Mouse (Mus musculus): ENCODE measurements around the gene Cdkal1.

GRCm38 (mm10) chr13:29549761-29550160 lies 305.7 kb downstream of the Cdkal1 start:
- TF ChIP-seq POLR2A (IDR thresholded peaks at IDR 0.05; ENCODE audit: low read depth, low read length), result no peak
- TF ChIP-seq CTCF (IDR thresholded peaks at IDR 0.05; ENCODE audit: extremely low read depth, insufficient read depth, insufficient read length, insufficient replicate concordance), result no peak
